Mouse (Mus musculus) embryonic facial prominence, embryonic 13.5 days (tissue): ENCODE measurements around the gene Stxbp5. TPM values are rescaled to one million over a fixed set of nuclear protein-coding genes. Genes with fewer than 3 reads are reported as not detected.

Experiments
- ATAC-seq: fragments of 200-750 bp; cut with Nextera tagmentation; 2 replicates; pipeline ENCODE4 v1.8.0; 2017; ENCODE audit warnings: low read depth; ENCODE audit not compliant: insufficient number of reproducible peaks, insufficient read depth, low FRiP score, low TSS enrichment
- H3K27ac ChIP-seq: fragments of 300-500 bp; sonication (generic); 2 replicates; pipeline ENCODE4 v1.5.1; 2015; ENCODE audit warnings: moderate library complexity, mild to moderate bottlenecking, inconsistent platforms
- H3K27me3 ChIP-seq: fragments of 300-500 bp; sonication (generic); 2 replicates; pipeline ENCODE4 v1.6.1; 2015; ENCODE audit warnings: mild to moderate bottlenecking, inconsistent platforms
- H3K36me3 ChIP-seq: fragments of 300-500 bp; sonication (generic); 2 replicates; pipeline ENCODE4 v1.6.1; 2015; ENCODE audit warnings: mild to moderate bottlenecking, inconsistent platforms
- H3K4me1 ChIP-seq: fragments of 300-500 bp; sonication (generic); 2 replicates; pipeline ENCODE4 v1.6.1; 2015; ENCODE audit warnings: inconsistent platforms
- H3K4me2 ChIP-seq: fragments of 300-500 bp; sonication (generic); 2 replicates; pipeline ENCODE4 v1.6.1; 2015; ENCODE audit warnings: moderate library complexity, mild to moderate bottlenecking, inconsistent platforms
- H3K4me3 ChIP-seq: fragments of 300-500 bp; sonication (generic); 2 replicates; pipeline ENCODE4 v1.5.1; 2015; ENCODE audit warnings: mild to moderate bottlenecking, inconsistent platforms
- H3K9ac ChIP-seq: fragments of 300-500 bp; sonication (generic); 2 replicates; pipeline ENCODE4 v1.6.1; 2015; ENCODE audit warnings: mild to moderate bottlenecking, inconsistent platforms
- H3K9me3 ChIP-seq: fragments of 300-500 bp; sonication (generic); 2 replicates; pipeline ENCODE4 v1.6.1; 2016; ENCODE audit warnings: inconsistent platforms
- WGBS: fragments of 180-500 bp; shearing (Covaris S2); methylation state at CpG from one replicate; pipeline ENCODE4 v1.1.7; 2015; ENCODE audit warnings: mixed read lengths; 5-methylcytosine and 5-hydroxymethylcytosine counted together
- polyA plus RNA-seq: library from polyadenylated mRNA; unstranded; fragments of >200 nt; fragmentation: Nextera tagmentation; extraction: Ambion mirVana; gene quantifications from 2 replicates; pipeline ENCODE4 v1.2.1, GENCODE M21; 2015

Stxbp5 gene
- polyA plus RNA-seq, 1 experiment from 2014 or later: 6.2 TPM

DNA sequence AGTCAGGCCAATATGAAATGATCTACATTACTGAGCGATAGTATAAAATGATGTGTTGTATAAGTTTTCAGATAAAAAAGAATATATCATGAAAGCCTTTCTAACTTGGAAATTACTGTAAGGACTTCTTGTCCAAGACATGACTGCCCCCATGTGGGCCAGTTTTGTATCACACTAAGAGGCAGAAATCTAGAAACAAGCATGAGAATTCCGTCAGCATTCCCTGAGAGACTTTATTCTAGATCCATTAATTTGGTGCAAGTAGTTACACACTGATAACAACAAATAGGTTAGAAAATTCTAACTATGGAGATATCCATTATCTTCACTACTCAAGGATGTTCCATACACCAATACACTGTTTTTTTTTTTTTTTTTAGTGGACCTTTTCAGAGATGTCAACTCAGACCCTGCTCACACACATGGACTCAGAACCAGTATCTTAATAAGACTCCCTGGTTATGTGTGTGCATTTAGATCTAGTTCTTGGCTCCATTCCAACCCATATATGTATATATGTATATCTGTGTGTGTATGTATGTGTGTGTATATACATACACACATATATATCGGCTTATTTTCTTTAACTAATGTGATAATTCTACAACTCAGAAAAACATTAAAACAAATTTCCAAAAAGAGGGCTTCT, 145.9 kb downstream of the Stxbp5 start:
- H3K27ac ChIP-seq: no peak overlapping the region
- H3K4me1 ChIP-seq: no peaks in the 10 kb centered on the region
- H3K9me3 ChIP-seq: no peaks in the 10 kb centered on the region
- H3K36me3 ChIP-seq: peaks cover 1% of the 10 kb centered on the region; the same call in 1 of the 2 replicates
- ATAC-seq: no peak
- H3K4me3 ChIP-seq: no peak overlapping the region
- H3K9ac ChIP-seq: no peak overlapping the region
- no peak overlapping the region for H3K4me2 ChIP-seq
- 39% methylated on average over 3 of the region's 3 CpGs for WGBS
- no peaks in the 10 kb centered on the region for H3K27me3 ChIP-seq

GRCm38 (mm10) chr10:9733861-9734260, 167.0 kb downstream of the Stxbp5 start:
- no peak overlapping the region for H3K9ac ChIP-seq
- H3K36me3 ChIP-seq: no peaks in the 10 kb centered on the region
- H3K4me3 ChIP-seq: no peak overlapping the region
- 52% methylated on average over 3 of the region's 3 CpGs for WGBS
- no peaks in the 10 kb centered on the region for H3K9me3 ChIP-seq
- H3K4me2 ChIP-seq: no peak overlapping the region
- H3K27me3 ChIP-seq: no peaks in the 10 kb centered on the region
- H3K27ac ChIP-seq: no peak overlapping the region
- ATAC-seq: no peak
- peaks cover 12% of the 10 kb centered on the region for H3K4me1 ChIP-seq

DNA sequence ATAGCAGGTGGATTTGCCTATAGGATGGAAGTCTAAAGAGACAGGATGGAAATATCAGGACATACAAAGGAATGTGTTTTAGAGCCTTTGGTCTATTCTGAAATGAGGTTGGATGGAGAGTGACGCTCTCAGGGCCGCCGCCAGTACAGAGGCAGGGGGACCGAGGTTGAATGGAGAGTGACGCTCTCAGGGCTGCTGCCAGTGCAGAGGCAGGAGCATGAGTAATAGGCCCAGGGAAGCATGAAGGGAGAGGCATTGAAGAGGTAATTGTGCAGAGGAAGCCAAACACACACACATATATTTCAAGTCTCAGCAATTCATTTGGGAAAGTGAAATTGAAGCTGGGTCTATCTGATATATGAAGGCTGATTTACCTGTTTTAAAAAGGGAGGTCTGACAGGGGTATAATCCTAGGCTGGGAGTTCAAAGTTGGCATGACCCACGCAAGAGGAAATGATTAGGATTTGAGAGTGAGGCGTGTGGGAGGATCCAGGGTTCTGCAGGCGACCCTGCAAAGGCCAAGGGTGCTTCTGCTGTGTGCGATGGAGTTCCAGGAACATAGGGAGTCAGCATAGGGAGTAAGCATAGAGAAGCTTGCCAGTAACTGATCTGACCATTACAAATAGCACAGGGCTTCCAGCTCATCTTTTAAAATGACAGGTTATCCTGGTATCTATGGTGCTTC, 168.7 kb downstream of the Stxbp5 start:
- Histone ChIP-seq H3K36me3 (no peaks in the 10 kb centered on the region), H3K27me3 (no peaks in the 10 kb centered on the region), H3K27ac (no peak overlapping the region), H3K4me3 (no peak overlapping the region), H3K4me2 (no peak overlapping the region), H3K4me1 (peaks cover 12% of the 10 kb centered on the region), H3K9ac (no peak overlapping the region), H3K9me3 (no peaks in the 10 kb centered on the region)
- 79% methylated on average over 9 of the region's 9 CpGs for WGBS
- ATAC-seq: no peak

DNA sequence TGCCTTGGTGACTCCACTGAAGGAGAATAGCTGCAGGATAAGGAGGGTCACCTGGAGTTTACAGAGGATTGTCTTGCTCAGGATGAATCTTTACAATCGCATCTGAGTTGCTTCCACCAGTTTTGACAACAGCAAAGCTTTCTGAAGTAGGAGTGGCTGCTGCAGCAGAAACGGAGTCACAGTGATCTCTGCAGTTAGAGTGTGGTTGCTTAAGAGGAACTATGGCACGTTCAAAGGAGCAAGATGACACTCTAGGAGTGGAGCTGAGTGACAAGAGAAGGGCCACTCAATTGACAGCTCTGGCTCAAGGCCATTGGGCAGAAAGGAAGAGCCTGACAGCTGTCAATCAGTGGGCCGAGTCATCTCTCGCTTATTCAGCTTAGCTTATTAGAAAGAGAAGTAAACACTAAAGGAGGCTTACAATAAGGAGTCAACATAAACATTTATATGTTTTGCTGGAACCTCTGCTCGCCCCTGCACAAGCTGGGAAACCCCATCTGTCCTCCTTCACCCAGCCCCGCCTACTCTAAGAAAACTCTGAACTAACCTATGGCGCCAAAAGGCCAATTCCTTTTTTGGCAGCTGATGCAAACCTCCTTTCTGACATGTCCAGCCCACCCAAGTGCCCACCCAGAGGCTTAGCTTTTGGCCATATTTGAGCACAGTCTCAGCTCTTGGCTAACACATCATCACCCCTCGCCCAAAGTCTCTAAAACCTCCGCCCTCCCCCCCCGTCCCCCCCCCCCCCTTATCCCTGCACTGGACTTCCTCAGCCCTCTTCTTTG, 178.2 kb downstream of the Stxbp5 start:
- H3K4me2 ChIP-seq: no peak overlapping the region
- no peaks in the 10 kb centered on the region for H3K27me3 ChIP-seq
- no peaks in the 10 kb centered on the region for H3K4me1 ChIP-seq
- H3K9ac ChIP-seq: no peak overlapping the region
- no peak overlapping the region for H3K4me3 ChIP-seq
- H3K27ac ChIP-seq: no peak overlapping the region
- no peaks in the 10 kb centered on the region for H3K9me3 ChIP-seq
- no peaks in the 10 kb centered on the region for H3K36me3 ChIP-seq
- 74% methylated on average over 11 of the region's 11 CpGs for WGBS
- no peak for ATAC-seq

GRCm38 (mm10) chr10:9720027-9720426, 180.9 kb downstream of the Stxbp5 start:
- no peak overlapping the region for H3K9ac ChIP-seq
- no peaks in the 10 kb centered on the region for H3K9me3 ChIP-seq
- H3K27ac ChIP-seq: no peak overlapping the region
- 51% methylated on average over 5 of the region's 5 CpGs for WGBS
- no peak overlapping the region for H3K4me2 ChIP-seq
- H3K36me3 ChIP-seq: no peaks in the 10 kb centered on the region
- H3K4me1 ChIP-seq: peaks cover 7% of the 10 kb centered on the region
- H3K4me3 ChIP-seq: no peak overlapping the region
- ATAC-seq: no peak
- no peaks in the 10 kb centered on the region for H3K27me3 ChIP-seq

DNA sequence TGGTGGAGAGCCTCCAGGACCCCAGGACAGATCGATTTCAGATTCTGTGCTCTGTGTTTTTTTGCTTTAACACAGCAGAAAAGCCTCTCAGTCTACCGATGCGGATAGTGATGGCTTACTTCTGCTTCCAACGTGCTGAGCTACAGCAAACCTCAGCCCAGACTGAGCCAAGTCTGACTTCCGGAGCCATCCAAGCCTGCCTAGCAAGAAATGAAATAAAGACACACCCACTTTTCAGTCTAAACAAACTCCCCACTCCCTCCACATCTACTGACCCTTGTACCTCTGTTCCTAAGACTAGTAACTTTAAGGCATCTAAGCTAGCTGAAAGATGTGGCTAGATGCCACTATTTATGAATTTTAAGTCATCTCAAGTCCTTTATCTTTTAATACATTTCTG, 182.8 kb downstream of the Stxbp5 start:
- H3K4me3 ChIP-seq: no peak overlapping the region
- no peaks in the 10 kb centered on the region for H3K27me3 ChIP-seq

More for the DNA sequence above, 182.8 kb downstream of the Stxbp5 start:
- no peak overlapping the region; the same call in 1 of the 2 replicates for H3K27ac ChIP-seq
- H3K4me2 ChIP-seq: no peak overlapping the region
- 63% methylated on average over 5 of the region's 5 CpGs for WGBS
- no peak overlapping the region for H3K9ac ChIP-seq
- H3K4me1 ChIP-seq: peaks cover 7% of the 10 kb centered on the region
- no peak for ATAC-seq
- no peaks in the 10 kb centered on the region for H3K36me3 ChIP-seq
- H3K9me3 ChIP-seq: no peaks in the 10 kb centered on the region

Other genes with a start within 250 kb of the Stxbp5 start
- gene Samd5, start 225.9 kb downstream of the Stxbp5 start, polyA plus RNA-seq: 13.8 and 15.2 TPM in 2 replicates